Mouse (Mus musculus) erythroblast, embryonic 14.5 days (primary cell): ENCODE data around the gene Slc17a3.

ENCODE experiments used
- GATA1 ChIP-seq: IDR thresholded peaks from 2 replicates; pipeline ENCODE4 v1.6.1; 2012; ENCODE audit warnings: low read length, inconsistent platforms, mixed read lengths
- TAL1 ChIP-seq: IDR thresholded peaks from 3 replicates; pipeline ENCODE4 v1.6.1; 2012; ENCODE audit warnings: low read length, inconsistent platforms, mixed read lengths

GRCm38 (mm10) chr13:23834836-23835235 lies 4.4 kb upstream of the Slc17a3 start:
- TF ChIP-seq GATA1 (no peak), TAL1 (no peak)
